Mouse (Mus musculus) testis, adult 2 months (tissue): ENCODE results near the gene Mipol1.

ENCODE experiments used
- CTCF ChIP-seq: fragments of 200-500 bp; IDR thresholded peaks from 2 replicates; pipeline ENCODE4 v1.5.1; 2012; ENCODE audit warnings: low read depth, mild to moderate bottlenecking, inconsistent platforms, low read length, moderate library complexity; ENCODE audit not compliant: control insufficient read depth, insufficient read depth, insufficient replicate concordance
- POLR2A ChIP-seq: fragments of 200-500 bp; IDR thresholded peaks from 2 replicates; pipeline ENCODE4 v1.6.1; 2012; ENCODE audit warnings: low read depth, mild to moderate bottlenecking, inconsistent platforms, low read length, moderate library complexity; ENCODE audit not compliant: control insufficient read depth

DNA sequence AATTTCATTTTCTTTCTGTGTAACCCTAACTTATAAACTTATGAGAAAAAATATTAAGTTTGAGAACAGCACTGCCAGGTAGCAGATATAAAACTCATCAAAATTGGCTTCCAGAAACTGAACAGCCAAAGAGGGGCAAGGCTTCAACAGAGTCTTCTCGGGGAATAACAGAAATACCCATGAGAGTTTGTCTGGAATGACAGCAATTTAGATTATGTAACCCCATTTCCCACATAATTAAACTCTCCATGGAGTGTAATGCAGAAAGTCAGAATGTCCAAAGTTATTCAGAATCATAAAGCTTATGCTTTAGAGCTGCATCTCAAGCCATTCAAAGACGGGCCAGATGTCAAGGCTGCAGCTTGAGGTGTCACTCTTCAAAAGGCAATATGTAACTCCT, 251.6 kb downstream of the Mipol1 start:
- no peak for TF ChIP-seq CTCF
- no peak for TF ChIP-seq POLR2A
